Comparison of ENCODE assay signal across 19 mouse cellular contexts in the genomic region with DNA sequence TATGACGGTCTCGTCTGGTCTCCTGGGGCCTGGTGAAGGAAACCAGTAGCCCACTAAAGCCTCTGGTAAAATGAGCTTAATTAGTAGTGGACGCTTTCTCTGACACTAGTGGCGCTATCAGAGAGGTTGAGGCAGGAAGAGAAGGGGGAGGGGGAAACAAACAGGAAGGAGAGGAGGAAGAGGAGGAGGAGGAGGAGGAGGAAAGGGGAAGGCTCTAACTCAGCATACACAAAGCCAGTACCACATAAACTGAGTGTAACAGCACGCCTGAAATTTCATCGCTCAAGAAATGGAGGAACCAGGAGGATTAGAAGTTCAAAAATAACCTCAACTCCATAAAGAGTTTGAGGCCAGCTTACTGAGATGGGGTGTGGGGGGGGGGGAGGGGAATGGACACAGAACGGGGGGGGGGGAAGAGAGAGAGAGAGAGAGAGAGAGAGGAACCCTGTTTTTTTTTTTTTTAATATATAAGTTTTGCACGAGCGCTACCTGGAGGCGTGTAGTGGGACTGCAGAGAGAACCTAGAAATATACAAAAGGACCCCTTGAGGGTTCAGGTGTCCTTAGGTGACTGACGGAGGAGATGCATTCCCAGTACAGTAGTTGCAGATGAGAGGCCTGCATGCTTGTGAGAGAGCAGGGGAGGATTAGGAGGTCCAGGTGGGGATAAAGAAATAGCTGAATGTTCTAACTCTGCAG. TPM values are rescaled to one million over a fixed set of nuclear protein-coding genes. Genes with fewer than 3 reads are reported as not detected.
DNase-seq lines count a peak whose midpoint lies in the region; ATAC-seq and TF ChIP-seq lines count a peak whose summit lies in the region.
"Had no signal": no experiment of that assay in that cellular context is flagged by ENCODE, and none has a peak within 500 bp of the region (broad histone marks: within the 10 kb centered on the region; RNA-seq: fewer than 3 reads in every experiment).

No protein-coding gene starts in this region.

- no peak for ATAC-seq in forebrain, embryonic 11.5 days (replicated peaks; ENCODE audit: low FRiP score)
- no peak for ATAC-seq in forebrain, embryonic 13.5 days

- no peak overlapping the region for H3K4me2 ChIP-seq in forebrain, embryonic 11.5 days (ENCODE audit: low read depth, low read length, severe bottlenecking)
- no peak overlapping the region for H3K4me2 ChIP-seq in forebrain, embryonic 13.5 days
- H3K4me2 ChIP-seq: embryonic facial prominence, embryonic 13.5 days; hindbrain, embryonic 12.5 days; liver, embryonic 15.5 days; neural tube, embryonic 13.5 days had no signal

- H3K9me3 ChIP-seq in forebrain, embryonic 11.5 days (ENCODE audit: control insufficient read depth, low read length) = no peaks in the 10 kb centered on the region
- H3K9me3 ChIP-seq in forebrain, embryonic 13.5 days (replicated peaks) = no peaks in the 10 kb centered on the region
- H3K9me3 ChIP-seq: embryonic facial prominence, embryonic 13.5 days; hindbrain, embryonic 12.5 days; liver, embryonic 15.5 days; neural tube, embryonic 13.5 days had no signal

- H3K9ac ChIP-seq in forebrain, embryonic 11.5 days (ENCODE audit: low read length) = no peak overlapping the region
- H3K9ac ChIP-seq in forebrain, embryonic 13.5 days = no peak overlapping the region
- H3K9ac ChIP-seq: embryonic facial prominence, embryonic 13.5 days; hindbrain, embryonic 12.5 days; liver, embryonic 15.5 days; neural tube, embryonic 13.5 days had no signal

- peak; percentile 42 for DNase-seq in forebrain, embryonic 11.5 days (ENCODE audit: low spot score)
- DNase-seq in layer of hippocampus, adult 2 months (ENCODE audit: low spot score in 2 of 2) = no peak
- DNase-seq in layer of hippocampus, adult 9-10 months (ENCODE audit: low spot score) = no peak
- peak; percentile 36 for DNase-seq in ES-CJ7 (ENCODE audit: low read depth, low spot score)
- DNase-seq in induced T-regulatory cell, adult 2 months (ENCODE audit: low read depth) = peak; percentile 37
- no peak for DNase-seq in left cerebral cortex, postnatal 10 days (ENCODE audit: extremely low spot score in 1 of 2, low spot score in 2 of 2)
- DNase-seq: cerebellum, adult 9-10 months; gastrocnemius, postnatal 25 days; kidney, adult 9 months; left cerebral cortex, postnatal 4 days had no signal

- no peaks in the 10 kb centered on the region for H3K36me3 ChIP-seq in forebrain, embryonic 11.5 days (ENCODE audit: control insufficient read depth, insufficient read depth, low read length)
- H3K36me3 ChIP-seq in forebrain, embryonic 13.5 days (ENCODE audit: poor library complexity, severe bottlenecking) = no peaks in the 10 kb centered on the region
- H3K36me3 ChIP-seq: embryonic facial prominence, embryonic 13.5 days; hindbrain, embryonic 12.5 days; liver, embryonic 15.5 days; neural tube, embryonic 13.5 days had no signal

- H3K27me3 ChIP-seq in forebrain, embryonic 11.5 days (ENCODE audit: control insufficient read depth, insufficient read depth, low read length) = no peaks in the 10 kb centered on the region
- no peaks in the 10 kb centered on the region for H3K27me3 ChIP-seq in forebrain, embryonic 13.5 days
- H3K27me3 ChIP-seq: liver, embryonic 15.5 days had no signal

- no peak overlapping the region for H3K27ac ChIP-seq in forebrain, embryonic 11.5 days (ENCODE audit: low read depth, low read length)
- H3K27ac ChIP-seq in forebrain, embryonic 13.5 days = no peak overlapping the region
- H3K27ac ChIP-seq in layer of hippocampus, adult 2 months = 0 out of 2 replicates have a peak overlapping the region, but pooled peaks have one; percentile 18
- H3K27ac ChIP-seq: embryonic facial prominence, embryonic 13.5 days; hindbrain, embryonic 12.5 days; liver, embryonic 15.5 days; macrophage; neural tube, embryonic 13.5 days had no signal

- no peaks in the 10 kb centered on the region for H3K4me1 ChIP-seq in forebrain, embryonic 11.5 days (replicated peaks; ENCODE audit: control insufficient read depth, insufficient read depth, low read length)
- H3K4me1 ChIP-seq in forebrain, embryonic 13.5 days = no peaks in the 10 kb centered on the region
- H3K4me1 ChIP-seq: hindbrain, embryonic 12.5 days; liver, embryonic 15.5 days; neural tube, embryonic 13.5 days had no signal

- no peak overlapping the region for H3K4me3 ChIP-seq in forebrain, embryonic 11.5 days (ENCODE audit: low read depth, low read length)
- H3K4me3 ChIP-seq in forebrain, embryonic 13.5 days = no peak overlapping the region
- no peak overlapping the region for H3K4me3 ChIP-seq in layer of hippocampus, adult 2 months
- H3K4me3 ChIP-seq: embryonic facial prominence, embryonic 13.5 days; hindbrain, embryonic 12.5 days; liver, embryonic 15.5 days; neural tube, embryonic 13.5 days had no signal

- 57% methylated on average over 11 of the region's 11 CpGs for WGBS in forebrain, embryonic 11.5 days
- WGBS in forebrain, embryonic 13.5 days = 57% methylated on average over 11 of the region's 11 CpGs

- peak; percentile 55 for TF ChIP-seq CTCF in layer of hippocampus, adult 2 months (conservative IDR thresholded peaks at IDR 0.05)

- intact Hi-C loops in left cerebral cortex, postnatal 10 days (cut with DNase I) = no loop called here

RNA-seq across cellular contexts. Expression of a gene that starts 29.6 kb away (rescaled TPM):
- polyA plus RNA-seq in forebrain, embryonic 11.5 days (2014; fragmentation: Nextera tagmentation; extraction: Ambion mirVana) = 0.40 and 0.44 TPM in 2 replicates
- polyA plus RNA-seq in forebrain, embryonic 13.5 days (2015; fragmentation: Nextera tagmentation; extraction: Ambion mirVana) = not detected in 2 replicates
- total RNA-seq in layer of hippocampus, adult 2 months (2021) = 1 to 10 TPM; 1.9 to 2.2 TPM
- 1 to 10 TPM; 2.1 to 3.0 TPM for total RNA-seq in left cerebral cortex, postnatal 10 days (2021)
- polyA plus RNA-seq: macrophage; urinary bladder, adult 2 months had no signal

RNA-seq across cellular contexts. Expression of a gene that starts 48.8 kb away (rescaled TPM):
- not detected in 2 replicates for polyA plus RNA-seq in forebrain, embryonic 11.5 days (2014; fragmentation: Nextera tagmentation; extraction: Ambion mirVana)
- polyA plus RNA-seq in forebrain, embryonic 13.5 days (2015; fragmentation: Nextera tagmentation; extraction: Ambion mirVana) = not detected in 2 replicates
- total RNA-seq in layer of hippocampus, adult 2 months (2021) = not detected
- not detected for total RNA-seq in left cerebral cortex, postnatal 10 days (2021)
- total RNA-seq: gastrocnemius, postnatal 25 days; layer of hippocampus, postnatal 10 days; left cerebral cortex, postnatal 4 days had no signal
- polyA plus RNA-seq: embryonic facial prominence, embryonic 13.5 days; heart, embryonic 14.5 days; hindbrain, embryonic 12.5 days; neural tube, embryonic 13.5 days had no signal

Comparison
In these comparisons a context has a peak if more than half of its experiments do, and no peak if none do; other contexts are left out.
1. DNase-seq: peak in forebrain, embryonic 11.5 days (single experiment), ES-CJ7 (single experiment) and induced T-regulatory cell, adult 2 months (single experiment); none in layer of hippocampus, adult 2 months (0 of 2), layer of hippocampus, adult 9-10 months (single experiment) and left cerebral cortex, postnatal 10 days (0 of 2).